Mouse (Mus musculus): Measurements from ENCODE around the gene Smarcd2.
"Not testable (repeated sequence)": the region's sequence is repeated elsewhere in the genome, so short reads cannot be mapped to it uniquely, and the experiment has no call there.

The Smarcd2 gene

DNA sequence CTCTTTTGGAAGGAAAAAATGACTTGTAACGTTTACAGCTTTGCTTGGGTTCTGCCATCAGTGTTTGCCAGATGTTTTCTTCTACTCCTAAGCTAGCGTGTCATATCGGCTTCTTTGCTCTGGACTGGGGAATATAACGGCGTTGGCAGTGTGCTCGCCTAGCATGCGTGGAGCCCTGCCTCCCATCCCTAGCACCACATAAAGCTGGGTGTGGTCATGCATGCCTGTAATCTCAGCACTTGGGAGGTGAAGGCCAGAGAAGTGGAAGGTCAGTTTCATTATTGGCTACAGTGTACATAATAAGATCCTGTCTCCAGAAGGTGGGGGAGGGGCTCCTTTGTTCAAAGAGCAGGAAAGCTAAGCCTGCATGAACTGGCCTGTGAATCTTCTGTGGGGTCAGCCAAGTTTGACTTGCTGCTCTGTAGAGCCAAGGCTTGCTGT is 2.2 kb upstream of the Smarcd2 start:
- DNase-seq, result peak; percentile 74

DNA sequence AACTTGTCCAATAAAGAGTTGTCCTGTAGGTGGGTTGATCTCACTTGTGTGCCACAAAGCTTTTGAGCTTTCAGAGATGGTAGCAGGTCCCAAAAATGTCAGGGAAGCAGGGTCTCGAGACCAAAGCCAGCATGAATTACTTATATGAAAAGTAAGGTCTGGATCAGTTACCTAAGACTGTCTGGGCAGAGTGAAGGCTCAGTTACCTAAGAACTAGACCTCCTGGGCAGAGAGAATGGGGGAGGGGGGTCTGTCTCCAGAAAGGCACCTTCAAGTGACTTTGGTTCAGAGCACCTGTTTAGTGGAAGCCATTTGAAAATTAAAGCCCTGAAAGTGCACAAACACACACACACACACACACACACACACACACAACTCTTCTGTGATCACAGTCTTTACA is 1.6 kb upstream of the Smarcd2 start:
- no peak for DNase-seq

- DNase-seq, result no peak
These were observed 1.0 kb upstream of the Smarcd2 start for GRCm38 (mm10) chr11:106273811-106274210.

DNA sequence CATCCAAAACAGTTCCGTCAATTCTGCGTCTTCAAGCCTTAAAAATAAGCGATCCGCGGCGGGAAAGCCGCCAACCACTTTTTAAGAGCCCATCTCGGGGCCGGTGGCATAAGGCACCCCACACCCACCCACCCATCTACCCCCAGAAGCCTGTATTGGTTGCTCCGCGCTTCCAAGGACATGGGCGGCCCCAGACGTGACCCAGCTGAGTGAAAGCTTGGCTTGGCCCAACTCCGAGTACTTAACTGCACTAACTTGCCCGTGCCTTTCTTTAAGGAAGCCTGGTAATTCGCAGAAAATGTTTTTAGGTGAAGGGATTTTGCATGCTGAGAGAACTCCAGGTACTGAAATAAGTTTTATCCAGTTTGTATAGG is 526 bp upstream of the Smarcd2 start:
- DNase-seq, result no peak

GRCm38 (mm10) chr11:106271794-106272643 is 753 bp downstream of the Smarcd2 start:
- DNase-seq, result peak; percentile 72

- DNase-seq, result no peak
These were observed 1.5 kb downstream of the Smarcd2 start for GRCm38 (mm10) chr11:106271131-106271793.

DNA sequence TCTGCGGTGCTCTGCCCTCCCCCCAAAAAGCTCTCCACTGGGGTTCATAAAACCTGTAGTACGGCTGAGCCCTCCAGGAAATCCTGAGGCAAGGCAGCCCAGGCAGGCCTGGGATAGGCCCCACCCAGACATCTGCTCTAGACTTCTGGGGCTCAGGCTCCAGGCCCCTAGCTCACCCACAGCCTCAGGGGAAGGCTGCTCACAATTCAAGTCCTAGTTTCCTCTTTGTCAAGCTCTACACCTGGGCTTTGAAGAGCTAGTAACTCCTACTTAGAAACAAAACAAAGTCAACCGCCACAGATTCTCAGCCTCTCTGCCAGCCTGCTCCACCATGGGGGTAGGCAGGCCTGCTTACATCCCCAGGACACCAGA is 3.7 kb downstream of the Smarcd2 start:
- peak; percentile 63 for DNase-seq

DNA sequence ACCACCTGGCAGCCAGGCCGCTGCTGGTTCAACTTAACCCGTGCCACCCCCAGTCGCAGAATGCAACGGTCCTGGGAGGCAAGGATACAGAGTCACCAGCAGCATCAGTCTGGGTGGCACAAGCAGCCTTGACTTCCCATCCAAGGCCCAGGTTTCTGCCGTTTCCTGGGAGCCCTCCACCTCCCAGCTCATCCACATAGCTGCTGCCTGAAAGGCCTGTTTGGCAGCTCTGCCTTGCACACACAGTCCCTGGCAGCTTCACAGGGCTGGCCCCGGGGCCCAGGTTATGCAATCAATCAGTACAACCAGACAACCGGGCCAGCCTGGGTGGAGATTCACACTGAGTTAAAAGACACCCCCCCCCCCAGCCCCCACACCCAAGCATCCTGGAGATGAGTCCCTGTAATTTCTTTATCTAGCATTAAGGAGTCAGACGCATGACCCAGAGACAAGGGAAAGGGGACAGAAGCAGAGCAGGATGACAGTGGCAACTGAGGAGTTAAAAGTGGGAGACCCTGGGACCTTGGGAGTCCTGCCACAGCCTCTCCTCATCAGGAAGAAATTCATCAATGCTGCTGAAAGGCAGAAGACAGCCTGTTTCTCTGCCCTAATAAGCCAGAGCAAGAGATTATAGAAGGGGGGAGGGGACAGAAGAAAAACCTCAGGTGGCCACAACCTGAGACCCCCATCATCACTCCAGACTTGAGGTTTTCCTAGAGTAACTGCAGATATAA is 4.3 kb downstream of the Smarcd2 start:
- DNase-seq, result peak; percentile 61

DNA sequence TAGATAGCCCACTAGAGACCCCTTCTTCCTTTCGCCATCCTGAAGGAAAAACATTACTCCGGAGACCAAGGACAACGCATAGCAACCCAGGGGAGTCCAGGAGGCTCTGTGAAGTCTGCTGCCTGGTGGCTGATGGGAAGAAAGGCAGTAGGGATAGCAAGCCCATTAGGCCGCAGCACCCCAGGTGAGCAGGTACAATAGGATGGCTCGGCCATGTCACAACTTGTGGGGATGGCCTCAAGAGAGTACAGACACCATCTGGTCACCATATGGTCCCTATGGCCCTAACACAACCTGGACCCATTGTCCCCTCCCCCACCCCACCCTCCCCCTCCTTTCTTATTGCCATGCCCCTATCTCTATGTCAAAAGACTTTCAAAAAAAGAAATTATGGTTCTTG is 4.9 kb downstream of the Smarcd2 start:
- DNase-seq, result no peak

- DNase-seq, result peak; percentile 63
These were observed 5.4 kb downstream of the Smarcd2 start for GRCm38 (mm10) chr11:106267311-106267852.

- no peak for DNase-seq
These were observed 6.3 kb downstream of the Smarcd2 start for GRCm38 (mm10) chr11:106266431-106266830.

- no peak for DNase-seq
These were observed 7.2 kb downstream of the Smarcd2 start for GRCm38 (mm10) chr11:106265570-106265969.

- no peak for DNase-seq
These were observed 7.8 kb downstream of the Smarcd2 start for GRCm38 (mm10) chr11:106264988-106265387.

DNA sequence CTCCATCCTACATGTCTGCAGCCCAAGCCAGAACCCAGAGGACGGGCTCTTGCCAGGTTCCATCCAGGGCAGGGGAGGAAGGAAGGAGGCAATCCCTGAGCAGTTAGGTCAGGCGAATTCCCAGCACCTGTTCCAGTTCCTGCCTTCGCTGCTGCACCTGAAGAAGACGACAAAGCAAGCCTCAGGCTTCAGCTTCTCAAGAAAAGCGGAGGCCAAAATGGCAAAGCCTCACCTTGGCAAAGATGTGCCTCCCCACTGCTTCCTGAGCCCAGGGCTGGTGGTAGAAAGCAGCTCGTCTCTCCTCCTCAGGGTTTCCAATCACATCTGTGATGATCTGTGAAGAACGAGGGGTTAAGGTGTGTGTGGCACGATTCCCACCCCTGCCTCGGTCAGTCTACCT is 8.8 kb downstream of the Smarcd2 start:
- DNase-seq, result no peak

GRCm38 (mm10) chr11:106260826-106261450 is 11.8 kb downstream of the Smarcd2 start:
- no peak for DNase-seq

DNA sequence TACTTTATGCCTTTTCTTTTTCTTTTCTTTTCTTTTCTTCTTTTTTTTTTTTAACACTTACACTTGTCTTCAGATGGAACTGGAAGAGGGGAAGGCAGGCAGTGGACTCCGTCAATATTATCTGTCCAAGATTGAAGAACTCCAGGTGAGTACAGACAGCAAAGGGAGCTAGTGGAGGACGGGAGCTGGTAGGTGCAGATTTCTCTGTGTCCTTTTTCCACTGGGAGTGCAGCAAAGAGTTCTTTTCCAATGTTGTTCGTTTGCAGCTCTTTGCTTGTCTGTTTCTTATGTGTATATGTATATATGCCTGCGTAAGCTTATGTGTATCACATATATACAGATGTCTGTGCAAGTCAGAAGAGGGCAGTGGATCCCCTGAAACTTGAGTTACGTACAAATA is 16.0 kb downstream of the Smarcd2 start:
- DNase-seq, result peak; percentile 64

GRCm38 (mm10) chr11:106255685-106256451 is 16.9 kb downstream of the Smarcd2 start, which contains the start of the genes Ftsj3 and Psmc5:
Gene Ftsj3, minus strand, starts transcription at chr11:106256079.
Gene Psmc5, plus strand, starts transcription at chr11:106256154.
- DNase-seq, result peak; percentile 99

- no peak for DNase-seq
These were observed 17.6 kb downstream of the Smarcd2 start for GRCm38 (mm10) chr11:106255174-106255573.

GRCm38 (mm10) chr11:106254767-106255166 is 18.0 kb downstream of the Smarcd2 start:
- no peak for DNase-seq

DNA sequence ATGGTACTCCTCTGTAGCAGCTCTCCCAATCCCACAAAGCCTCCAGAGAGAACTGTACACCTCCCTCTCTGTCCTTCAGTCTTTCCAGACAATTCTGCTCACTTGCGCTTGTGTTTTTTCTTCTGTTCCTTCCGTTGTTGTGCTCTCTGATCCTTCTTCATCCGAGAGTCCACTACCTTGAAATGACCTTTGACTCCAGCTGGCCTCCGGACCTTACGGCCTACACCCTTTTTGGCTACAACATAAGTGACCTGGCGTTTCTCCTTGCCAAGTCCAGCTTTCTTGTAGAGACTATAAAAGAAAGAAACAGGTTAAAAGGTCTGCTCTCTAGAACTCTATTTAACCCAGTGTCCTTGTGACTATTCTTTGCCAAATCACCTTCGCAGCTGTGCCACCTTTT is 23.4 kb downstream of the Smarcd2 start:
- no peak for DNase-seq

DNA sequence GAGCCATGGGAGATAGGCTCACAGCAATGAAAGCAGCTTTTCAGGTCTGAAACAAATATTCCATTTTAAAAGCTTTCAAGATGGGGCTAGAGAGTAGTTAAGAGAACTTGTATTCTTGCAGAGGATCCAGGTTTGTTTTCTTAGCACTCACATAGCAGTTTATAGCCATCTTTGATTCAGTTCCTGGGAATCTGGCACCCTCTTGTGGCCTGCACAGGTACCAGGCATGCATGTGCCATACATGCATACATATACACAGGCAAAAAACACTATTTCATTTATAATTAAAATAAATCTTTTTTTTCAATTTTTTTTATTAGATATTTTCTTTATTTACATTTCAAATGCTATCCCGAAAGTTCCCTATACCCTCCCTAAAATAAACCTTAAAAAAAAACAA is 25.9 kb downstream of the Smarcd2 start:
- DNase-seq, result no peak

- not testable (repeated sequence) for DNase-seq
These were observed 38.8 kb downstream of the Smarcd2 start for GRCm38 (mm10) chr11:106233978-106234377.

Data from kidney, postnatal 10 days (tissue).